Mouse (Mus musculus): Measurements from ENCODE around the gene Gm37596.
"Not testable (repeated sequence)": the region's sequence is repeated elsewhere in the genome, so short reads cannot be mapped to it uniquely, and the experiment has no call there.

Gm37596 gene

DNA sequence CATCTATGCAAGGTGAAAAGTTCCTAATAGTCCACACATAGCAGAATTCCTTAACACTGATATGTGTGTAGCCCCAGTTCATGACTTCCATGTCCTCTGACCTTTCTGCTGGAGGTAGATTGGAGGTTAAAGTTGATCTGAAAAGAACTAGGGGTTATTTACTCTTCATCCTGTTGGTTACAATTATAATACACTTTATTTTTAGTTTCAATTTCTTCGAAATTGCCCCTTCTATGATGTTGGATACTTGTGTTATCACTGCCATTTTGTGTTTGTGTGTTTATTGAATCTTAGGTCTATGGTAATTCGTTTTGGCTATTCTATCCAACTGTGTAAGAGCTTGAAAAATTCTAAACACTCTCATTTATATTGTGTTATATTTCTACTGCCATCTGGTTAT lies at the start of gene Gm37596:
Gene Gm37596, minus strand, starts transcription at position 101 of the 400 bp plus-strand sequence.
- ATAC-seq (ENCODE audit: insufficient number of reproducible peaks, low FRiP score, low TSS enrichment), result not testable (repeated sequence)

DNA sequence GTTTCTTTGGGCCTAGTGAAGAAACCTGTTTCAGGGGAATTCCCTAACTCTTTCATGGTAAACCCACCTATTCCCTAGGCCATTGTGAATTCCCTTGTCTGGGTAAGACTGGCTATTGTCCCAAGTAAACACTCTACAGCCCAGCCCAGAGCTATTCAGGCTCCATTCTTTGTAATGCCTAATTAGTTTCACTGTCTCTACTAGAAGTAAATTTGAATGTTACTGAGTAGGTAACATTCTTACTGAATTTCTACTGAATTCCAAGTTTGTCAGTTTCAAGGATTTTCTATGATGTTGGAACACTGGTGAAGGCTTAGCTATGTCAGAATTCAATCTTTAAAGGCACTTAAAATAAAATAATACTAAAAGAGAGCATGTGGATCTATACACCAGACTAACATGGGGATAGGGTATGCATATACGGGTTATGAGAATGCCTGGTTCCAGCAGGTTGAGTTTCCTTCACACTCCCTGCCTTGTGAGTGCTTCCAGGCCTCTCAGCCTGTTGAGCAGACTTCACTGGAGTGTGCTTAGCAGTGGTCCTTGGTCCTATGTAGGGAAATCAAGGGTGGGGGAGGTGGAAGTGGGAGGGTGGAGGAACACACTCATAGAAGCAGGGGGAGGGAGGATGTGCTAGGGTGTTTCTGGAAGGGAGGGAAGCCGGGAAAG lies 16.2 kb upstream of the Gm37596 start:
- not testable (repeated sequence) for ATAC-seq (ENCODE audit: insufficient number of reproducible peaks, low FRiP score, low TSS enrichment)

- not testable (repeated sequence) for ATAC-seq (ENCODE audit: insufficient number of reproducible peaks, low FRiP score, low TSS enrichment)
Measured at GRCm38 (mm10) chr3:93676210-93676609, 16.7 kb downstream of the Gm37596 start, which contains the start of gene Tdpoz1. TSS of gene Tdpoz1 (minus strand) at chr3:93676310.

GRCm38 (mm10) chr3:93670805-93671503 lies 21.9 kb downstream of the Gm37596 start:
- not testable (repeated sequence) for ATAC-seq (ENCODE audit: insufficient number of reproducible peaks, low FRiP score, low TSS enrichment)

DNA sequence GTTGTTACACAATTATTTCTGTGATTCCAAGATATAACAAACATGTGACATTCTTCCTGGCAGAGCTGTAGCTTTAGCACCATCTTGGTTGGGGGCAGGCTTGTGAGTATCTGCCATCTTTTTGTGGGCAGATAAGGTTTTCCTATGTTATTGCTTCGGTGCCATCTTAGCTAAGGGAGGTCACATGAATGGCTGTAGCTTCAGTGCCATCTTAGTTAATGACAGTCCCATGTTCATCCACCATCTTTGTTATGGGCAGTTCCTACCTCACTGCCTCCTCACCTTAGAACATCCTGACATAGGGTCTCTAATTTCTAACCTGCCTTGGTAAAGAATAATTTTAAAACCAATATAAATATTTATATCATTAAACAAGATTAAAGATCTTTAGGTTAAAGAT lies 38.6 kb downstream of the Gm37596 start:
- ATAC-seq (ENCODE audit: insufficient number of reproducible peaks, low FRiP score, low TSS enrichment), result no peak

GRCm38 (mm10) chr3:93652586-93652985 lies 40.3 kb downstream of the Gm37596 start, which contains the start of gene Tdpoz2:
TSS of gene Tdpoz2 (minus strand) at chr3:93652686.
- ATAC-seq (ENCODE audit: insufficient number of reproducible peaks, low FRiP score, low TSS enrichment), result no peak
